Mouse (Mus musculus) liver, postnatal 0 days (tissue): ENCODE data around the gene Msh4.

Experiments used
- CTCF ChIP-seq: sonication (generic); IDR thresholded peaks from 2 replicates; pipeline ENCODE4 v1.5.1; 2016; ENCODE audit warnings: antibody characterized with exemption, low read depth
- EP300 ChIP-seq: IDR thresholded peaks from 2 replicates; pipeline ENCODE4 v1.6.1; 2016; ENCODE audit warnings: antibody characterized with exemption, low read depth, mild to moderate bottlenecking

GRCm38 (mm10) chr3:153826616-153827015 is 79.3 kb downstream of the Msh4 start:
- TF ChIP-seq CTCF (no peak), EP300 (no peak)
